Mouse (Mus musculus): ENCODE results near the gene Slc15a3. TPM values are rescaled to one million over a fixed set of nuclear protein-coding genes. Genes with fewer than 3 reads are reported as not detected.

Gene Slc15a3
- total and polyA plus RNA-seq, 3 experiments, result 2.1 to 3.9 (median 2.3) TPM

- TF ChIP-seq CTCF (IDR thresholded peaks at IDR 0.05) (no peak), POLR2A (IDR thresholded peaks at IDR 0.05; ENCODE audit: insufficient read depth, low read depth, low read length) (no peak), EP300 (IDR thresholded peaks at IDR 0.05; ENCODE audit: insufficient read depth, low read depth, low read length) (no peak)
- intact Hi-C loops (cut with DNase I), result no loop called here
- Histone ChIP-seq H3K4me1 (ENCODE audit: control insufficient read depth, insufficient read depth, low read length) (no peaks in the 10 kb centered on the region), H3K36me3 (ENCODE audit: control insufficient read depth, insufficient read depth, low read length) (no peaks in the 10 kb centered on the region), H3K9ac (ENCODE audit: low read depth, low read length) (no peak overlapping the region), H3K27ac (no peak overlapping the region), H3K27me3 (ENCODE audit: control insufficient read depth, insufficient read depth, low read length) (no peaks in the 10 kb centered on the region), H3K79me2 (replicated peaks; ENCODE audit: control insufficient read depth, insufficient read depth, low read length) (no peaks in the 10 kb centered on the region), H3K4me3 (no peak overlapping the region)
- WGBS, result 81% methylated on average over 6 of the region's 6 CpGs
- no peak for DNase-seq
Measured at GRCm38 (mm10) chr19:10815871-10816270, 23.7 kb upstream of the Slc15a3 start.

GRCm38 (mm10) chr19:10816462-10816861 is 23.1 kb upstream of the Slc15a3 start:
- DNase-seq, result no peak
- Histone ChIP-seq H3K27ac (no peak overlapping the region), H3K4me1 (ENCODE audit: control insufficient read depth, insufficient read depth, low read length) (no peaks in the 10 kb centered on the region), H3K36me3 (ENCODE audit: control insufficient read depth, insufficient read depth, low read length) (no peaks in the 10 kb centered on the region), H3K9ac (ENCODE audit: low read depth, low read length) (no peak overlapping the region), H3K4me3 (no peak overlapping the region), H3K79me2 (replicated peaks; ENCODE audit: control insufficient read depth, insufficient read depth, low read length) (no peaks in the 10 kb centered on the region), H3K27me3 (ENCODE audit: control insufficient read depth, insufficient read depth, low read length) (no peaks in the 10 kb centered on the region)
- WGBS, result 31% methylated on average over 2 of the region's 2 CpGs
- TF ChIP-seq POLR2A (IDR thresholded peaks at IDR 0.05; ENCODE audit: insufficient read depth, low read depth, low read length) (no peak), EP300 (IDR thresholded peaks at IDR 0.05; ENCODE audit: insufficient read depth, low read depth, low read length) (no peak), CTCF (IDR thresholded peaks at IDR 0.05) (no peak)
- intact Hi-C loops (cut with DNase I), result no loop called here

- WGBS, result 37% methylated on average over 17 of the region's 17 CpGs
- H3K79me2 ChIP-seq (replicated peaks; ENCODE audit: control insufficient read depth, insufficient read depth, low read length), result no peaks in the 10 kb centered on the region
- DNase-seq, result no peak
- no peak overlapping the region for H3K27ac ChIP-seq
- H3K27me3 ChIP-seq (ENCODE audit: control insufficient read depth, insufficient read depth, low read length), result no peaks in the 10 kb centered on the region
- intact Hi-C loops (cut with DNase I), result no loop called here
- no peaks in the 10 kb centered on the region for H3K4me1 ChIP-seq (ENCODE audit: control insufficient read depth, insufficient read depth, low read length)
- TF ChIP-seq CTCF (IDR thresholded peaks at IDR 0.05) (no peak), POLR2A (IDR thresholded peaks at IDR 0.05; ENCODE audit: insufficient read depth, low read depth, low read length) (no peak), EP300 (IDR thresholded peaks at IDR 0.05; ENCODE audit: insufficient read depth, low read depth, low read length) (no peak)
- H3K4me3 ChIP-seq, result no peak overlapping the region
- no peak overlapping the region for H3K9ac ChIP-seq (ENCODE audit: low read depth, low read length)
- H3K36me3 ChIP-seq (ENCODE audit: control insufficient read depth, insufficient read depth, low read length), result no peaks in the 10 kb centered on the region
Measured at GRCm38 (mm10) chr19:10818217-10818946, 21.1 kb upstream of the Slc15a3 start.

GRCm38 (mm10) chr19:10821319-10821718 is 18.2 kb upstream of the Slc15a3 start:
- no peak overlapping the region for H3K27ac ChIP-seq
- no peak for TF ChIP-seq POLR2A (IDR thresholded peaks at IDR 0.05; ENCODE audit: insufficient read depth, low read depth, low read length)
- TF ChIP-seq EP300 (IDR thresholded peaks at IDR 0.05; ENCODE audit: insufficient read depth, low read depth, low read length), result no peak
- TF ChIP-seq CTCF (IDR thresholded peaks at IDR 0.05), result no peak
- no peak overlapping the region for H3K9ac ChIP-seq (ENCODE audit: low read depth, low read length)
- H3K36me3 ChIP-seq (ENCODE audit: control insufficient read depth, insufficient read depth, low read length), result no peaks in the 10 kb centered on the region
- 66% methylated on average over 7 of the region's 7 CpGs for WGBS
- H3K79me2 ChIP-seq (replicated peaks; ENCODE audit: control insufficient read depth, insufficient read depth, low read length), result no peaks in the 10 kb centered on the region
- DNase-seq, result no peak
- H3K4me1 ChIP-seq (ENCODE audit: control insufficient read depth, insufficient read depth, low read length), result no peaks in the 10 kb centered on the region
- intact Hi-C loops (cut with DNase I), result no loop called here
- H3K4me3 ChIP-seq, result no peak overlapping the region
- H3K27me3 ChIP-seq (ENCODE audit: control insufficient read depth, insufficient read depth, low read length), result no peaks in the 10 kb centered on the region

- H3K27me3 ChIP-seq (ENCODE audit: control insufficient read depth, insufficient read depth, low read length), result no peaks in the 10 kb centered on the region
- H3K9ac ChIP-seq (ENCODE audit: low read depth, low read length), result no peak overlapping the region
- H3K79me2 ChIP-seq (replicated peaks; ENCODE audit: control insufficient read depth, insufficient read depth, low read length), result no peaks in the 10 kb centered on the region
- H3K27ac ChIP-seq, result no peak overlapping the region
- no peaks in the 10 kb centered on the region for H3K36me3 ChIP-seq (ENCODE audit: control insufficient read depth, insufficient read depth, low read length)
- intact Hi-C loops (cut with DNase I), result no loop called here
- 94% methylated on average over 4 of the region's 4 CpGs for WGBS
- TF ChIP-seq CTCF (IDR thresholded peaks at IDR 0.05), result no peak
- no peak for TF ChIP-seq POLR2A (IDR thresholded peaks at IDR 0.05; ENCODE audit: insufficient read depth, low read depth, low read length)
- TF ChIP-seq EP300 (IDR thresholded peaks at IDR 0.05; ENCODE audit: insufficient read depth, low read depth, low read length), result no peak
- H3K4me3 ChIP-seq, result no peak overlapping the region
- no peaks in the 10 kb centered on the region for H3K4me1 ChIP-seq (ENCODE audit: control insufficient read depth, insufficient read depth, low read length)
- DNase-seq, result no peak
Measured at GRCm38 (mm10) chr19:10822534-10822933, 17.0 kb upstream of the Slc15a3 start.

DNA sequence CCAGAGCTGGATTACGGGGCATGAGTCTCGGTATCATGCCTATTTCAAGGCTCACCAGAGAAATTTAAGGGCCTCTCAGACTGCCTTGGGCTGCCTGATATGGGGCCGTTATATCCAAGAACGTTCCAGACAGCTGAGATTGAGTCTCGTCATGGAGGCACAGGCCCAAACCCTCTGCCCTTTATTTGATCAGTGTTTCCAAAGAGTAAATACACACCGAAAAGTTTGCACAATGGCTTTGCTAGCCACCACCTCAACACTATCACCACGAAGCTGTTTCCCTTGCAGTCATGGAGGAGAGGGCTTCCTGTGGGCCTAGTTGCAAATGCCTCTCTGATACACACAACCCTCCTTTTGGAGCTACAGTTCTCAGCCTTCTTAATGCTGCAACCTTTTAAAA is 15.5 kb upstream of the Slc15a3 start:
- DNase-seq, result no peak
- Histone ChIP-seq H3K4me3 (no peak overlapping the region), H3K9ac (ENCODE audit: low read depth, low read length) (no peak overlapping the region), H3K79me2 (replicated peaks; ENCODE audit: control insufficient read depth, insufficient read depth, low read length) (no peaks in the 10 kb centered on the region), H3K4me1 (ENCODE audit: control insufficient read depth, insufficient read depth, low read length) (no peaks in the 10 kb centered on the region), H3K27me3 (ENCODE audit: control insufficient read depth, insufficient read depth, low read length) (no peaks in the 10 kb centered on the region), H3K36me3 (ENCODE audit: control insufficient read depth, insufficient read depth, low read length) (no peaks in the 10 kb centered on the region), H3K27ac (no peak overlapping the region)
- WGBS, result 82% methylated on average over 7 of the region's 7 CpGs
- TF ChIP-seq CTCF (IDR thresholded peaks at IDR 0.05), result no peak
- intact Hi-C loops (cut with DNase I), result no loop called here
